Mouse (Mus musculus) heart, postnatal 0 days (tissue): ENCODE results near the gene Mcm8. TPM values are rescaled to one million over a fixed set of nuclear protein-coding genes. Genes with fewer than 3 reads are reported as not detected.

Source experiments
- ATAC-seq: fragments of 200-750 bp; cut with Nextera tagmentation; 2 replicates; pipeline ENCODE4 v1.8.0; 2017; ENCODE audit warnings: low read depth, moderate number of reproducible peaks, moderate library complexity; ENCODE audit not compliant: insufficient read depth
- DNase-seq: peaks from one replicate; pipeline ENCODE4 v3.0.0-alpha.2; 2016; ENCODE audit warnings: low spot score
- H3K27ac ChIP-seq: fragments of 300-500 bp; sonication (generic); 2 replicates; pipeline ENCODE4 v1.5.1; 2014; ENCODE audit warnings: low read depth, mild to moderate bottlenecking
- H3K27me3 ChIP-seq: fragments of 300-500 bp; sonication (generic); 2 replicates; pipeline ENCODE4 v1.6.1; 2014; ENCODE audit warnings: low read length, mixed read lengths; ENCODE audit not compliant: control insufficient read depth, insufficient read depth
- H3K36me3 ChIP-seq: fragments of 300-500 bp; sonication (generic); replicated peaks from 2 replicates; pipeline ENCODE4 v1.6.1; 2014; ENCODE audit warnings: low read length, mixed read lengths; ENCODE audit not compliant: control insufficient read depth, insufficient read depth
- H3K4me1 ChIP-seq: fragments of 300-500 bp; sonication (generic); 2 replicates; pipeline ENCODE4 v1.6.1; 2014; ENCODE audit warnings: antibody characterized with exemption; ENCODE audit not compliant: control insufficient read depth, insufficient read depth
- H3K4me2 ChIP-seq: fragments of 300-500 bp; sonication (generic); 2 replicates; pipeline ENCODE4 v1.6.1; 2014; ENCODE audit warnings: low read depth, mild to moderate bottlenecking, low read length, moderate library complexity
- H3K4me3 ChIP-seq: fragments of 300-500 bp; sonication (generic); 2 replicates; pipeline ENCODE4 v1.5.1; 2014; ENCODE audit warnings: low read depth, low read length
- H3K9ac ChIP-seq: fragments of 300-500 bp; sonication (generic); replicated peaks from 2 replicates; pipeline ENCODE4 v1.6.1; 2014; ENCODE audit warnings: low read depth, low read length, mixed read lengths
- H3K9me3 ChIP-seq: fragments of 300-500 bp; sonication (generic); replicated peaks from 2 replicates; pipeline ENCODE4 v1.6.1; 2016; ENCODE audit warnings: low read length; ENCODE audit not compliant: control insufficient read depth
- CTCF ChIP-seq: IDR thresholded peaks from 2 replicates; pipeline ENCODE4 v1.5.1; 2016; ENCODE audit warnings: antibody characterized with exemption, control low read depth, low read depth
- EP300 ChIP-seq: IDR thresholded peaks from 2 replicates; pipeline ENCODE4 v1.6.1; 2016; ENCODE audit warnings: antibody characterized with exemption, low read depth
- WGBS: fragments of 180-500 bp; shearing (Covaris S2); extraction: QIAGEN DNeasy Blood & Tissue Kit; methylation state at CpG from one replicate; pipeline ENCODE4 v1.1.7; 2014; 5-methylcytosine and 5-hydroxymethylcytosine counted together
- polyA plus RNA-seq: library from polyadenylated mRNA; unstranded; fragments of >200 nt; fragmentation: Nextera tagmentation; extraction: Ambion mirVana; gene quantifications from 2 replicates; pipeline ENCODE4 v1.2.1, GENCODE M21; 2015
- total RNA-seq: library from RNA; depleted of rRNA; stranded (reverse); fragments of >200 nt; gene quantifications from 2 replicates; pipeline ENCODE4 v1.2.3, GENCODE M21; 2014; ENCODE audit warnings: low replicate concordance

Mcm8 gene
- total and polyA plus RNA-seq, 2 experiments from 2014 or later, result 2.1 to 4.0 TPM

GRCm38 (mm10) chr2:132847581-132847980, 31.6 kb downstream of the Mcm8 start:
- H3K4me3 ChIP-seq, result peak overlapping the region; percentile 68
- H3K4me2 ChIP-seq, result peak overlapping the region; percentile 84
- H3K9me3 ChIP-seq, result no peaks in the 10 kb centered on the region
- 38% methylated on average over 7 of the region's 7 CpGs for WGBS
- TF ChIP-seq EP300, result no peak
- TF ChIP-seq CTCF, result no peak
- peaks cover 17% of the 10 kb centered on the region; the same call in 1 of the 2 replicates for H3K36me3 ChIP-seq
- ATAC-seq (no peak), DNase-seq (no peak)
- H3K4me1 ChIP-seq, result peaks cover 8% of the 10 kb centered on the region
- H3K27ac ChIP-seq, result no peak overlapping the region
- H3K9ac ChIP-seq, result peak overlapping the region; percentile 78; the same call in 1 of the 2 replicates
- no peaks in the 10 kb centered on the region for H3K27me3 ChIP-seq

GRCm38 (mm10) chr2:132848361-132848760, 32.4 kb downstream of the Mcm8 start:
- Histone ChIP-seq H3K4me3 (no peak overlapping the region), H3K9me3 (no peaks in the 10 kb centered on the region), H3K36me3 (peaks cover 17% of the 10 kb centered on the region; the same call in 1 of the 2 replicates), H3K4me1 (peaks cover 8% of the 10 kb centered on the region), H3K9ac (no peak overlapping the region), H3K27me3 (no peaks in the 10 kb centered on the region), H3K27ac (no peak overlapping the region), H3K4me2 (no peak overlapping the region)
- DNase-seq (no peak), ATAC-seq (no peak)
- TF ChIP-seq EP300, result no peak
- no peak for TF ChIP-seq CTCF
- WGBS, result 91% methylated on average over 4 of the region's 4 CpGs

GRCm38 (mm10) chr2:132849141-132849540, 33.2 kb downstream of the Mcm8 start:
- Histone ChIP-seq H3K9me3 (no peaks in the 10 kb centered on the region), H3K4me2 (no peak overlapping the region), H3K27me3 (no peaks in the 10 kb centered on the region), H3K27ac (no peak overlapping the region), H3K4me3 (no peak overlapping the region), H3K36me3 (peaks cover 17% of the 10 kb centered on the region; the same call in 1 of the 2 replicates), H3K9ac (no peak overlapping the region), H3K4me1 (peaks cover 8% of the 10 kb centered on the region)
- DNase-seq, result no peak
- ATAC-seq, result no peak
- WGBS, result 89% methylated on average over 6 of the region's 6 CpGs
- TF ChIP-seq CTCF (no peak), EP300 (no peak)

- 88% methylated on average over 1 of the region's 1 CpGs for WGBS
- no peak for ATAC-seq
- H3K4me2 ChIP-seq, result no peak overlapping the region
- H3K9ac ChIP-seq, result no peak overlapping the region
- H3K4me1 ChIP-seq, result 0 out of 2 replicates have a peak, but pooled peaks cover under 1% of the 10 kb centered on the region
- H3K4me3 ChIP-seq, result no peak overlapping the region
- H3K27ac ChIP-seq, result no peak overlapping the region
- H3K27me3 ChIP-seq, result no peaks in the 10 kb centered on the region
- TF ChIP-seq CTCF (no peak), EP300 (no peak)
- no peaks in the 10 kb centered on the region for H3K9me3 ChIP-seq
- H3K36me3 ChIP-seq, result peaks cover 17% of the 10 kb centered on the region
- no peak for DNase-seq
Observed at GRCm38 (mm10) chr2:132853051-132853450, 37.1 kb downstream of the Mcm8 start.

- ATAC-seq, result no peak
- no peak for DNase-seq
- Histone ChIP-seq H3K27me3 (no peaks in the 10 kb centered on the region), H3K9me3 (no peaks in the 10 kb centered on the region), H3K27ac (no peak overlapping the region), H3K4me3 (no peak overlapping the region), H3K36me3 (peaks cover 3% of the 10 kb centered on the region), H3K9ac (no peak overlapping the region), H3K4me2 (no peak overlapping the region), H3K4me1 (peaks cover 3% of the 10 kb centered on the region; the same call in 1 of the 2 replicates)
- 59% methylated on average over 5 of the region's 5 CpGs for WGBS
- TF ChIP-seq CTCF (no peak), EP300 (no peak)
Observed at GRCm38 (mm10) chr2:132856333-132856732, 40.4 kb downstream of the Mcm8 start.

GRCm38 (mm10) chr2:132860435-132860834, 44.5 kb downstream of the Mcm8 start:
- Histone ChIP-seq H3K4me3 (no peak overlapping the region), H3K27ac (no peak overlapping the region), H3K4me1 (peaks cover 4% of the 10 kb centered on the region; the same call in 1 of the 2 replicates), H3K27me3 (no peaks in the 10 kb centered on the region), H3K36me3 (peaks cover 14% of the 10 kb centered on the region), H3K9me3 (no peaks in the 10 kb centered on the region), H3K9ac (no peak overlapping the region), H3K4me2 (no peak overlapping the region)
- no peak for ATAC-seq
- DNase-seq, result no peak
- TF ChIP-seq EP300 (no peak), CTCF (no peak)
